Mouse (Mus musculus) forebrain, embryonic 14.5 days (tissue): ENCODE data around the gene Abca1. TPM values are rescaled to one million over a fixed set of nuclear protein-coding genes. Genes with fewer than 3 reads are reported as not detected.

Source experiments
- ATAC-seq: fragments of 200-750 bp; cut with Nextera tagmentation; 2 replicates; pipeline ENCODE4 v1.8.0; 2017; ENCODE audit warnings: mild to moderate bottlenecking, moderate library complexity
- DNase-seq: peaks from one replicate; pipeline ENCODE4 v3.0.0-alpha.2; 2015; ENCODE audit warnings: low spot score
- H3K27ac ChIP-seq: fragments of 300-500 bp; sonication (generic); 2 replicates; pipeline ENCODE4 v1.5.1; 2014; ENCODE audit warnings: low read depth, mild to moderate bottlenecking, control low read depth, low read length, moderate library complexity
- H3K27me3 ChIP-seq: fragments of 300-500 bp; sonication (generic); replicated peaks from 2 replicates; pipeline ENCODE4 v1.6.1; 2014; ENCODE audit warnings: low read length, control low read depth, mixed read lengths; ENCODE audit not compliant: control insufficient read depth, insufficient read depth
- H3K36me3 ChIP-seq: fragments of 300-500 bp; sonication (generic); 2 replicates; pipeline ENCODE4 v1.6.1; 2014; ENCODE audit warnings: low read length, control low read depth; ENCODE audit not compliant: control insufficient read depth, insufficient read depth
- H3K4me1 ChIP-seq: fragments of 300-500 bp; sonication (generic); 2 replicates; pipeline ENCODE4 v1.6.1; 2014; ENCODE audit warnings: antibody characterized with exemption, low read length, control low read depth; ENCODE audit not compliant: control insufficient read depth, insufficient read depth
- H3K4me2 ChIP-seq: fragments of 300-500 bp; sonication (generic); 2 replicates; pipeline ENCODE4 v1.6.1; 2014; ENCODE audit warnings: mild to moderate bottlenecking, control low read depth, low read length
- H3K4me3 ChIP-seq: fragments of 300-500 bp; sonication (generic); 2 replicates; pipeline ENCODE4 v1.5.1; 2014; ENCODE audit warnings: low read depth, low read length, control low read depth
- H3K9ac ChIP-seq: fragments of 300-500 bp; sonication (generic); 2 replicates; pipeline ENCODE4 v1.6.1; 2014; ENCODE audit warnings: mild to moderate bottlenecking, low read length, control low read depth, moderate library complexity
- H3K9me3 ChIP-seq: fragments of 300-500 bp; sonication (generic); replicated peaks from 2 replicates; pipeline ENCODE4 v1.6.1; 2016; ENCODE audit warnings: low read length, control low read depth, mixed read lengths; ENCODE audit not compliant: control insufficient read depth
- WGBS: fragments of 180-500 bp; shearing (Covaris S2); extraction: QIAGEN DNeasy Blood & Tissue Kit; methylation state at CpG from one replicate; pipeline ENCODE4 v1.1.7; 2014; 5-methylcytosine and 5-hydroxymethylcytosine counted together
- polyA plus RNA-seq: library from polyadenylated mRNA; unstranded; fragments of >200 nt; fragmentation: Nextera tagmentation; extraction: Ambion mirVana; gene quantifications from 2 replicates; pipeline ENCODE4 v1.2.1, GENCODE M21; 2014

The Abca1 gene
- polyA plus RNA-seq, 1 experiment from 2014 or later: 9.6 TPM

DNA sequence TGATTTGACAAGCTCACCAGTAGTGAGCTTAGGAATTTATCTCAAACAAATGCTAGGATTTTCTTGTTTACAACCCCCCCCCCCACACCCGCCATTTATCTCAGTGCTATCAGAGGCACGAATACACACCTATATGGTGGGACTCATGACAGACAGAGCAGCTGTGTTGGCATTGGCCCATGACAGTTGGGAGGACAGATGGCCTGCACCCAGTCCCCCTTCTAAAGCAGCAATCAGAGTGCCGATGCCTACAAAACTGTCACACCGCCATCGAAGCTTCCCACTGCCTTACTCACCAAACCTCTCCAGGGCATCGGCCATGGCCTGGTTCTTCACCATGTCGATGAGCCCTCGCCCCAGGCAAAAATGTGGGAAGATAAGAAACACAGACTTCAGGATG lies 115.9 kb downstream of the Abca1 start:
- Histone ChIP-seq H3K9me3 (no peaks in the 10 kb centered on the region), H3K27me3 (no peaks in the 10 kb centered on the region), H3K36me3 (peaks cover 14% of the 10 kb centered on the region; the same call in 1 of the 2 replicates), H3K4me3 (no peak overlapping the region), H3K9ac (no peak overlapping the region), H3K27ac (no peak overlapping the region), H3K4me2 (no peak overlapping the region), H3K4me1 (no peaks in the 10 kb centered on the region)
- WGBS: 85% methylated on average over 8 of the region's 8 CpGs
- DNase-seq (peak; percentile 57), ATAC-seq (peak; percentile 89; the same call in 1 of the 2 replicates)

DNA sequence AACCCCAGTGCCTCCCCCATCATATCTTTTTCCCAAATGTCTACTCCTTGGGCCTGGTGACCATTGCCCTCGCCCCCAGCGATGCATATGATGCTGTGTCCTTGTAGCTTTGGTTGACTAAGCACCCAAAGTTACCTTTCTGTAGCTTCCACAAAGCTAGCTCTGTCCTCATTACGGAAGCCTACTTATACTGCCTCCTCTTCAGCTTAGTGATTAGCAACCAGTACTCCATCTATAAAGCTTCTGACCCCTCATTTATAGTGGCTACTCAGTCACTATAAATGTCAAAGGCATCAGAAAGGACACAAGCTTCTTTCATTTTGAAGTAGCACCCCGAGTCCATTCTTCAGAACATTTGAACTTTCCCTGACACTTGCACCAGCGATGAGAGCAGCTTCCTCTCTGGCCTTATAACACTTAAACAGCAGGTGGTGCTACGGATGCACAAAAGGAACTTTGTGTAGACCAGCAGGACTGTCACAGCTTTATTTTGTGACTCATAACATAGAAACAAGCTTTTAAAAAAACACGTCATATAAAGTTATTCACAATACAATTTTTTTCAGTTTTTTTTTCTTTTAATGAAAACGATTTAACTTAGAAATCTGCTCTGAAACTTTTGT lies 129.3 kb downstream of the Abca1 start:
- H3K27me3 ChIP-seq: no peaks in the 10 kb centered on the region
- no peaks in the 10 kb centered on the region for H3K9me3 ChIP-seq
- H3K36me3 ChIP-seq: peaks cover 11% of the 10 kb centered on the region
- H3K9ac ChIP-seq: no peak overlapping the region
- H3K4me2 ChIP-seq: no peak overlapping the region
- peak; percentile 61 for DNase-seq
- H3K4me3 ChIP-seq: no peak overlapping the region
- WGBS: 54% methylated on average over 8 of the region's 8 CpGs
- H3K4me1 ChIP-seq: no peaks in the 10 kb centered on the region
- H3K27ac ChIP-seq: no peak overlapping the region
- ATAC-seq: no peak

DNA sequence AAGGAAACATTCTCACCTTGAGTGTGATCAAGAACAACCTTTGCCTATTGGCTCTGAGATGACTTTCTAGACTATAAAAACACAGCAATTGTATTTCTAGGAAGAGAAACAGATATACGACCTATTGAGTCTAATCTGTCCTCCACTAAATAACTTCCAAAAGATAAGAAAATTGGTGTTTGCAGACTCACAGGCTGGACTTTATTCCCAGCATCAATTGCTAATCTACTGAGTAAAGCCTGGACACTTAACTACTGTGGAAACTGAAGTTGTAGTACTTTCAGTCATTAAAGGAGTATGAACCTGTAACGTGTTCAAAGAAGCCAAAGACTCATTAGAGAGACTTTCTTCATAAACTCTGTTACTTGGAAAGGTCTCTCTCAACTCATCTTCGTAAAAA lies 131.9 kb downstream of the Abca1 start:
- 87% methylated on average over 3 of the region's 3 CpGs for WGBS
- no peak for ATAC-seq

DNA sequence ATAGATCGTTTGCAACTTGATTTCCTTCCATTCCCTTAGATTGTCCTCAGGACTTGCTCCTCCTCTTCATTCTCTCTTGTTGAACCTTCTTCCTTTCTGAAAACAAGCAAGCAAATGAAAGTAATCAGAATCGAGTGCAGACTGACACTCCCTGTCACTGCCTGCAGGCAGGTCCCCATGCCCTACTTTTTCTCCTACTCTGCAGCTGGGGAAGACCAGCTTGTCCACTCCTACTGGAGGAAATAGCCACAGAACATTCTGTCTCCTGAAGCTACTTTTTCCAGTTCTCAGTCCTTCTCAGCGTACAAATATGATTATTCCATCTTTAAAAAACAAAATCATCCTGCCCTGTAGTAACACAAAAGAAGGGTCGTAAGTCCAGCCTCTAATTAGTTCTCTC lies 135.3 kb downstream of the Abca1 start:
- no peaks in the 10 kb centered on the region for H3K9me3 ChIP-seq
- no peak for DNase-seq
- H3K27me3 ChIP-seq: no peaks in the 10 kb centered on the region
- no peak overlapping the region for H3K4me2 ChIP-seq
- WGBS: 86% methylated on average over 4 of the region's 4 CpGs
- no peaks in the 10 kb centered on the region for H3K4me1 ChIP-seq
- H3K27ac ChIP-seq: no peak overlapping the region
- ATAC-seq: no peak
- H3K4me3 ChIP-seq: no peak overlapping the region
- no peak overlapping the region for H3K9ac ChIP-seq
- peaks cover 35% of the 10 kb centered on the region for H3K36me3 ChIP-seq

More for the DNA sequence above, 131.9 kb downstream of the Abca1 start:
- Histone ChIP-seq H3K9me3 (no peaks in the 10 kb centered on the region), H3K27ac (no peak overlapping the region), H3K4me2 (no peak overlapping the region), H3K4me3 (no peak overlapping the region), H3K27me3 (no peaks in the 10 kb centered on the region), H3K4me1 (no peaks in the 10 kb centered on the region), H3K9ac (no peak overlapping the region), H3K36me3 (peaks cover 18% of the 10 kb centered on the region)
- no peak for DNase-seq

DNA sequence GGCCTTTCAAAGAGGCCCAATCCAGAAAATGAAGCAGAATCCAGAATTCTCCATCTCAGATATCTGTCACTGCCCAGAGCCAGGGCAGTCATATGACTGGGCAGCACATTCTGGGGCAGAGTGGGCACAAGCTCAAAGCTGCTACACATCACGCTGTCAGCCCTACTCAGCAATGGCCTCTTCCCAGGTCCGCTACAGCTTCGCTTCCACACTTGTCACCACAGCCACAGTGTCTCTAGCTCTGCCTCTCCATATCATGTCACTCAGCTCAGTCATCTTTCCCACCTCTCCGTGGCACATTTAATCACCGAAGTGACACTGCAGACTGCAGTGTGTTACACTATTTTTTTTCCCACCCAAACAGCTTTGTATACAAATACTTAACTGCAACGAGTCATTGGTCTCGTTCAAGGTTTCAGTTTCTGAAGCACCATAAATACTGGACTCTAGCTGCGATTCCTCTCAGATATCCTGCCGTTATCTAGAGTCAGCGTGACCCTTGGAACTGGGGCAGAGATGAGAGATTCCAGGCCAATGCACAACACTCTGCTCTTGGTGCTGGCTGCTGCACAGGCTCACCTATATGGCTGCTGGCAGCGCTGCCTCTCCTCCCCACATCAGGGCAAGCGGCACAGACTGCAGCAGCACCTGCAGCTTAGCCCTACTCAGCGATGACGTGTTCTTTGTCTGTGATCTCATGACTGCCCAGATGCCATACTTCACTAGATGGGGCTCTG lies 136.3 kb downstream of the Abca1 start:
- H3K9ac ChIP-seq: no peak overlapping the region

DNA sequence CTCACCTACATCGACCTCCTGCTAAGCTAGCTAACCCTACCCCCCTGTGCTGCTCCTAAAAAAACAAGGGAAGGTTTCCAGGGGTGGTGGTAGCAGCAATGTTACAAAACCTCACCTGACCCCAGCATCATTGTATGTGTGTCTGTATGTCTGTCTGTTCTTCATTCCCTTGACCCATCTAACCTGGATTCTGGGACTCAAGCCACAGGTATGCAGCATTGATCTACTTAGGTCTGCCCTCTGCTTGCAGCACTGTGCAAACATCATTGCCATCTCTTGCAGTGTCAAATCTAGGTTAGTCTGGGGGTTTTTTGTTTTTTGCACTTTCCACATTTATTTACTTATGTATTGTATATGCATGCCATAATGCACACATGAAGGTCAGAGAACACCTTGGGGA lies 141.3 kb downstream of the Abca1 start:
- H3K4me3 ChIP-seq: no peak overlapping the region
- DNase-seq: no peak
- no peak overlapping the region for H3K4me2 ChIP-seq
- no peaks in the 10 kb centered on the region for H3K9me3 ChIP-seq
- no peak overlapping the region for H3K9ac ChIP-seq
- H3K27ac ChIP-seq: no peak overlapping the region
- no peaks in the 10 kb centered on the region for H3K27me3 ChIP-seq
- no peak for ATAC-seq
- 93% methylated on average over 1 of the region's 1 CpGs for WGBS
- no peaks in the 10 kb centered on the region for H3K4me1 ChIP-seq
- H3K36me3 ChIP-seq: peaks cover 58% of the 10 kb centered on the region

More for the DNA sequence above, 136.3 kb downstream of the Abca1 start:
- no peaks in the 10 kb centered on the region for H3K9me3 ChIP-seq
- H3K4me2 ChIP-seq: no peak overlapping the region
- WGBS: 94% methylated on average over 14 of the region's 14 CpGs
- no peaks in the 10 kb centered on the region for H3K27me3 ChIP-seq
- H3K36me3 ChIP-seq: peaks cover 40% of the 10 kb centered on the region
- ATAC-seq: no peak
- no peak overlapping the region for H3K4me3 ChIP-seq
- no peaks in the 10 kb centered on the region for H3K4me1 ChIP-seq
- H3K27ac ChIP-seq: no peak overlapping the region
- no peak for DNase-seq

DNA sequence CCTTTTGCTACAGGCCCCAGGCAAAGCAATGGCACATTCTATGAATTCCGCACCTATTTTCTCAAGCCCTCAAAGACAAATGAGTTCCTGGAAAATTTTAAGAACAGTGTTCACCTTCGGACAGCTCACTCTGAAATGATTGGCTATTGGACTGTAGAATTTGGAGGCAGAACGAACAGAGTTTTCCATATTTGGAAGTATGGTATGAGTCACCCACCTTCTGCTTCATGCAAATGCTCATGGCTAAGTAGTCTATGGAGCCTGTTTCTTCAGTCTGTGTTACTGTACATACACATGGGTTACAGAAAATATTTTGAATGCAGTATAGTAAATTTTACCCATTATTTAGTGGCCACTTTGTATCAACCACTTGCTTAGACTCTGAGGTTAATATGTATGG lies 144.7 kb downstream of the Abca1 start:
- ATAC-seq (no peak), DNase-seq (no peak)
- no peaks in the 10 kb centered on the region for H3K27me3 ChIP-seq
- H3K9me3 ChIP-seq: no peaks in the 10 kb centered on the region
- H3K4me3 ChIP-seq: no peak overlapping the region
- peaks cover 37% of the 10 kb centered on the region for H3K36me3 ChIP-seq
- H3K4me1 ChIP-seq: no peaks in the 10 kb centered on the region
- H3K4me2 ChIP-seq: no peak overlapping the region
- no peak overlapping the region for H3K27ac ChIP-seq
- no peak overlapping the region for H3K9ac ChIP-seq
- WGBS: 94% methylated on average over 3 of the region's 3 CpGs

DNA sequence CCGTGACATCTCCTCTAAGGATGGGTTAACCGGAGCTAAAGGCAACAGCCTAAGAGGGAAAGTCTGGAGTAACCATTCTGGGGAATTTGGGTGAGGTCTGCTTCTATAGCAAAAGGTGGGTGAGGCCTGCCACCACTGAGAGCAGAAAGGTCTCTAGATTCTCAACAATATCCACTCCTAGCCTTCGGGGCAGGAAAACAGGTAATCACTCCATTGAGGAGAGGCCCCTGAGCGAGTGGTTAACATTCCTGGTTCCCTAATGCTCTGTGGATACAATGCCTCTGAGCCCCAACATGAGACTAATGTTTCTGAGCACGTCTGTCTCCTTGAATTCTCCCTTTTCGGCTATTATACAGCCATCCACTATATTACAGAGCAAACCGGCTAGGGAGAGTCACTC lies 145.3 kb downstream of the Abca1 start:
- Histone ChIP-seq H3K4me2 (no peak overlapping the region), H3K4me3 (no peak overlapping the region), H3K27ac (no peak overlapping the region), H3K9me3 (no peaks in the 10 kb centered on the region), H3K27me3 (no peaks in the 10 kb centered on the region), H3K9ac (no peak overlapping the region), H3K36me3 (peaks cover 31% of the 10 kb centered on the region), H3K4me1 (no peaks in the 10 kb centered on the region)
- ATAC-seq: no peak
- DNase-seq: no peak
- 96% methylated on average over 7 of the region's 7 CpGs for WGBS

DNA sequence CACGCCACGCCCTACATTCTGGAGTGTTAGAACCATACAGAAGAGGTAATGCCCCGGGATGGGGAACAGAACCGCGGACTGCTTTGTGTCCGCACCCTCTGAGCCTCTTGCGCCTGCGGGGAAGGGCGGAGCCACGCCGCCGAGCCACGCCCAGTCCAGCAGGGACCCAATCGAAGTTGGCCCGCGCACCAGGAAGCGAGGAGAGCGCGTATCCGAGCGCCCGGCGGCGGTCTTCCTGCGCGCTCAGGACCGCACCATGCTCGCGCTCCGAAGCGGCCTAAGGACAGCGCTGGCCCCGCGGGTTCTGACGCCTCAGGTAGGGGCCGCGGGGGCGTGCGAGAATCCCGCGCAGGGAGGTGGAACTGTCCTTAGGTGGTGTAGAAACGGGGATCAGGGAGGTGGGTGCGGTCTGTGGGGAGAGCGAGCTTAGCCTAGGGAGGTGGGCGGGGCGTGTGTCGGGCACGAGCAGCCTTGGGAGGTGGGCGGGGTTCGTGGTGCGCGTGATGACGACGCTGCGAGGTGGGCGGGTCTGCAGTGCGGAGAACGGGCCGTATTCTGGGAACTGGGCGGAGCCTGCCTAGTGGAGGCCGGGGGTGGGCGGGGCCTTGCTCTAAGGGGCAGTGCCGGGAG lies 147.8 kb downstream of the Abca1 start, which contains the start of gene Nipsnap3b:
TSS of gene Nipsnap3b (plus strand) at position 149 of the 630 bp plus-strand sequence.
- H3K4me1 ChIP-seq: no peaks in the 10 kb centered on the region
- no peaks in the 10 kb centered on the region for H3K9me3 ChIP-seq
- H3K4me3 ChIP-seq: peak within 1 kb of the TSS; percentile 64
- WGBS: under 1% methylated on average over 63 of the region's 63 CpGs
- H3K27me3 ChIP-seq: no peaks in the 10 kb centered on the region
- peaks cover 16% of the 10 kb centered on the region for H3K36me3 ChIP-seq
- peak within 1 kb of the TSS; percentile 77 for H3K9ac ChIP-seq
- H3K4me2 ChIP-seq: peak within 1 kb of the TSS; percentile 53
- DNase-seq: peak; percentile 97
- H3K27ac ChIP-seq: peak within 1 kb of the TSS; percentile 63; the same call in 1 of the 2 replicates
- ATAC-seq: peak; percentile 96
